Mouse (Mus musculus) midbrain, postnatal 0 days (tissue): Measurements from ENCODE around the gene Trabd2b. TPM values are rescaled to one million over a fixed set of nuclear protein-coding genes. Genes with fewer than 3 reads are reported as not detected.
A peak's percentile ranks its signal among the peaks of the same experiment; 100 is the strongest.

Experiments used
- ATAC-seq: fragments of 200-750 bp; cut with Nextera tagmentation; 2 replicates; pipeline ENCODE4 v1.8.0; 2017; ENCODE audit warnings: moderate number of reproducible peaks, mild to moderate bottlenecking, moderate TSS enrichment, moderate library complexity; ENCODE audit not compliant: low FRiP score
- DNase-seq: peaks from one replicate; pipeline ENCODE4 v3.0.0-alpha.2; 2015; ENCODE audit warnings: low spot score
- H3K27ac ChIP-seq: fragments of 300-500 bp; sonication (generic); 2 replicates; pipeline ENCODE4 v1.5.1; 2014; ENCODE audit warnings: low read depth, mild to moderate bottlenecking, low read length, mixed read lengths
- H3K27me3 ChIP-seq: fragments of 300-500 bp; sonication (generic); 2 replicates; pipeline ENCODE4 v1.6.1; 2014; ENCODE audit warnings: low read length, control low read depth, mixed read lengths; ENCODE audit not compliant: insufficient read depth
- H3K36me3 ChIP-seq: fragments of 300-500 bp; sonication (generic); 2 replicates; pipeline ENCODE4 v1.6.1; 2014; ENCODE audit warnings: low read length, control low read depth, mixed read lengths; ENCODE audit not compliant: insufficient read depth
- H3K4me1 ChIP-seq: fragments of 300-500 bp; sonication (generic); 2 replicates; pipeline ENCODE4 v1.6.1; 2014; ENCODE audit warnings: mild to moderate bottlenecking, control low read depth, antibody characterized with exemption, low read length, mixed read lengths; ENCODE audit not compliant: insufficient read depth
- H3K4me2 ChIP-seq: fragments of 300-500 bp; sonication (generic); 2 replicates; pipeline ENCODE4 v1.6.1; 2014; ENCODE audit warnings: low read depth, mild to moderate bottlenecking, low read length, mixed read lengths; ENCODE audit not compliant: poor library complexity, severe bottlenecking
- H3K4me3 ChIP-seq: fragments of 300-500 bp; sonication (generic); 2 replicates; pipeline ENCODE4 v1.5.1; 2014; ENCODE audit warnings: low read depth, mild to moderate bottlenecking, low read length, moderate library complexity
- H3K9ac ChIP-seq: fragments of 300-500 bp; sonication (generic); replicated peaks from 2 replicates; pipeline ENCODE4 v1.6.1; 2014; ENCODE audit warnings: mild to moderate bottlenecking, low read length, moderate library complexity, mixed read lengths; ENCODE audit not compliant: poor library complexity, severe bottlenecking
- H3K9me3 ChIP-seq: fragments of 300-500 bp; sonication (generic); 2 replicates; pipeline ENCODE4 v1.6.1; 2016; ENCODE audit warnings: low read length, control low read depth
- CTCF ChIP-seq: IDR thresholded peaks from 2 replicates; pipeline ENCODE4 v1.5.1; 2016; ENCODE audit warnings: antibody characterized with exemption, mild to moderate bottlenecking
- WGBS: fragments of 180-500 bp; shearing (Covaris S2); extraction: QIAGEN DNeasy Blood & Tissue Kit; methylation state at CpG from one replicate; pipeline ENCODE4 v1.1.7; 2014; 5-methylcytosine and 5-hydroxymethylcytosine counted together
- polyA plus RNA-seq: library from polyadenylated mRNA; unstranded; fragments of >200 nt; fragmentation: Nextera tagmentation; extraction: Ambion mirVana; gene quantifications from 2 replicates; pipeline ENCODE4 v1.2.1, GENCODE M21; 2015
- total RNA-seq: library from RNA; depleted of rRNA; stranded (reverse); fragments of >200 nt; gene quantifications from 2 replicates; pipeline ENCODE4 v1.2.3, GENCODE M21; 2014

The Trabd2b gene
- total and polyA plus RNA-seq, 2 experiments from 2014 or later = 0.48 to 1.8 TPM

DNA sequence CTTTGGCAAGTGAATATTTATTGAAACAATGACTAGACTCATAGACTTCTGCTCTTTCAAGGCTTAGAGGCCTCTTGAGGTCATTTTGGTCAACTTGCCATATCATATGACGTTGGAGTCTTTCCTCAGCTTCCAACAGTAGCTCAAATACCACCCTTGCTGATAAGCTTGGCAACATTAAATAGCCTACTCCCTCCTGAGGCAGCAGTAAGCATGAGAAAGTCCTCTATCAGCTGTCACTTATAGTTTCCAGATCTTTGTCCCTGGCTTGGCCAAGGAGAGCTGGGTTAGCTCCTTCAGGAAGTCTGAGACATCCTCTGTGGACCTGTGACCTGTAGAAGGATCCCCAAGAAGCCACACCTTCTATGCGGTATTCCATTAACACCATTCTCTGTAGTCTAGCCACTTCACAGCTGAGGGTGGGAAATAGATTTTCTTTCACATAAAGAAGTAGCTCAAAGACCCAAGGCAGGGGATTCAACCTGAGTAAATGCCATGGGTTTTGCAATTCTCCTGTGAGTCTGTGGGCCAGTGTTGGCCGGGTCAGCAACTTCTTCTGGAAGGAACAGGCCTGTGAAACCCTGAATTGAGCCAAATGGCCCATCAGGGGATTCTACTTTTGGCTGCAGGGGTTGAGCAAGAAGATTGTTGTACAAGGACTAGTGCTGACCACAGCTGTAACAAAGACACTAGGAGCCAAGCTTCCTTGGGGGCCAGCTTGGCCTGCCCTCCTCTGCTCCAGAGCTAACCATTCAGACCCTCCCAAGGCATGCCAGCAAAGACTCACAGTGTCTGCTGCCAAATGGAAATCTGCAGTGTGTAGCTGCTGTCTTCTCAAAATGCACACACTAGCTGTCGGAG lies 127.6 kb downstream of the Trabd2b start:
- no peaks in the 10 kb centered on the region for H3K27me3 ChIP-seq
- no peaks in the 10 kb centered on the region for H3K4me1 ChIP-seq
- TF ChIP-seq CTCF = no peak
- no peak overlapping the region for H3K9ac ChIP-seq
- H3K9me3 ChIP-seq = no peaks in the 10 kb centered on the region
- 88% methylated on average over 4 of the region's 4 CpGs for WGBS
- H3K4me2 ChIP-seq = no peak overlapping the region
- ATAC-seq (no peak), DNase-seq (peak; percentile 27)
- H3K27ac ChIP-seq = no peak overlapping the region
- no peaks in the 10 kb centered on the region for H3K36me3 ChIP-seq
- H3K4me3 ChIP-seq = no peak overlapping the region

DNA sequence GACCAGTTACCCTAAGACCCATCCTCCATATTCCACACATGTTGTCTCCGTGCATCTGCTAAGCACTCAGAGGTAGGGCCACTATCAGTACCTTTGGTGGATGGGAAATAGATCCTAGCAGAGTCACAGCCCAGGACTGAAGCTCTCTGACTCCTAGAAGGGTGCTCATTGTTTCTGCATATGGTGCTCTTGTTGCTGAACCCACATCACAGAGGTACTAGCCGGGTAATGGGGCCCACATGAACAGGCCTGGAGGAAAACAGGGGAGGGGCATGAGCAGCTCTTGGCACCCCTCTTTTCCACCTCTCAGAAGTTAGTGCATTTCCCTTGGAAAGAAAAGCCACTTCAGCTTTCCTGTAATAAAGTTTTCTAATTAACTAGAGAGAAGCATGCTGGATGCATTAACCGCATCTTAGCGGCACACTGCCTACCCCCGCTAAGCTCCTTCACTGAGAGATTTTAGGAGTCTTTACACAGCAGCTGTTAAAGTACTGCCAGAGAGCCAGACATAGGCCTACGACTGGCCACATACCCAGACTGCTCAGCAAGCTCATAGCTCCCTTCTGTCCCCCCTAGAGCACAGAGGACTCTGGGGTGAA lies 131.0 kb downstream of the Trabd2b start:
- ATAC-seq (no peak), DNase-seq (no peak)
- Histone ChIP-seq H3K27ac (no peak overlapping the region), H3K4me1 (no peaks in the 10 kb centered on the region), H3K9ac (no peak overlapping the region), H3K36me3 (no peaks in the 10 kb centered on the region), H3K9me3 (no peaks in the 10 kb centered on the region), H3K4me2 (no peak overlapping the region), H3K4me3 (no peak overlapping the region), H3K27me3 (no peaks in the 10 kb centered on the region)
- TF ChIP-seq CTCF = no peak
- 83% methylated on average over 6 of the region's 6 CpGs for WGBS

DNA sequence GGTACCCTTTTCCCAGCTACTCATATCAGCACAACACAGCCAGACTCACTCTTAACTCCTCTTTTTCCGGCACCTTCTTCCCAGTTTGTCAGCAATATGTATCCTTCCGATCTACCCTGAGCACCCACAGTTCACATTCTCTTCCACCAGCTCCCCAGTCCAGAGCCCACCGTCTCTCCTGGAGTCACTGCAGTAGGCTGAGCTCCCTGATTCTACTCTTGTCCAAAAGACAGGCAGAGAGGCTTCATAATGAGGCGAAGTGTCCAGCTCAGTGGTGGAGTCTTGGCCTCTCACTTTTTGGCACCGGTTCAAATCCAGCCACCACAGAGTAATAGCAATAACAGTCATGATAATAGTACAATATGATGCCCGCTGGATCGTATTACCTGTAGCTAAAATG lies 133.5 kb downstream of the Trabd2b start:
- ATAC-seq = no peak
- WGBS = 94% methylated on average over 7 of the region's 7 CpGs
- H3K9me3 ChIP-seq = no peaks in the 10 kb centered on the region

DNA sequence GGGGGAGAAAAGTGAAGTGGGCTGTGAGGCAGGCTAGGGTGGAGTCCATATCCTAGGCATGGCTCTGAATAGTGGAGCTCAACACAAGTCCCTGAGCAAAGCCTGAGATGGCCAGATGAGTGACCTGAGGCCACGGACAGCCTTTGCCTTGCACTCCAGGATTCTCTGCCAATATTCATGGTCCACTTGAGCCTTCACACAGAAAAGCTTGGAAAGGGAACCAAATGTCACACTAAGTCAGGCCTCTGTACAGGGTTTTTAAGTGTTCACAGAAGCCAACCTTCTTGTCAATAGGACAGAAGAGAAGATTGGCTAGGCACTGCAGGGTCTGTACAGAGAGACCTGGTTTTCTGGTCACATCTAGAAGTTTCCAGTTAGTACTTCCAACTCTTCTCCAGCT lies 134.7 kb downstream of the Trabd2b start:
- H3K36me3 ChIP-seq = no peaks in the 10 kb centered on the region
- no peak for ATAC-seq
- 83% methylated on average over 1 of the region's 1 CpGs for WGBS

More for the DNA sequence above, 133.5 kb downstream of the Trabd2b start:
- Histone ChIP-seq H3K36me3 (no peaks in the 10 kb centered on the region), H3K4me2 (no peak overlapping the region), H3K9ac (no peak overlapping the region), H3K27me3 (no peaks in the 10 kb centered on the region), H3K27ac (no peak overlapping the region), H3K4me3 (no peak overlapping the region), H3K4me1 (no peaks in the 10 kb centered on the region)
- DNase-seq = no peak
- no peak for TF ChIP-seq CTCF

DNA sequence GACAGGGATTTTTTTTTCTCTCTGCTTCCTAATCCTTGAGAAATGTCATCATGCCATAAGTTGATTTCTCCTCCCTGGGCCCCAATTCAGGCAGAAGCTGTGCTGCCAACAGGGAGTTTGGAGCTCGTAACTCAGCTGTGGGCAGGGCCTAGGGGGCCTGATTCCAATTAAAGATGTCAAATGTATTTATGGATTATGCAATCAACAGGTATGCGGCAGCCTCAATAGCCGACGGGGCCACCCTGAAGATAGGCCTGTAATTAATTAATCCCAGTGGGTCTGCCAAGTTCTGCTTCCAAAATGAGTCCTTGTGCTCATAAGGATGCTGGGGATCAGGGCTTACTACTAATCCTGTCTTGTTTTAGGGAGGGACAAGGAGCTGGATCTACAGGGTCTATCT lies 135.6 kb downstream of the Trabd2b start:
- Histone ChIP-seq H3K9ac (no peak overlapping the region), H3K9me3 (no peaks in the 10 kb centered on the region), H3K4me1 (no peaks in the 10 kb centered on the region), H3K4me3 (no peak overlapping the region), H3K27me3 (no peaks in the 10 kb centered on the region), H3K36me3 (no peaks in the 10 kb centered on the region), H3K27ac (no peak overlapping the region), H3K4me2 (no peak overlapping the region)
- no peak for DNase-seq
- no peak for TF ChIP-seq CTCF
- WGBS = 54% methylated on average over 4 of the region's 4 CpGs
- no peak for ATAC-seq

More for the DNA sequence above, 134.7 kb downstream of the Trabd2b start:
- no peak for DNase-seq
- no peak for TF ChIP-seq CTCF
- Histone ChIP-seq H3K27me3 (no peaks in the 10 kb centered on the region), H3K4me3 (no peak overlapping the region), H3K4me2 (no peak overlapping the region), H3K27ac (no peak overlapping the region), H3K9ac (no peak overlapping the region), H3K9me3 (no peaks in the 10 kb centered on the region), H3K4me1 (no peaks in the 10 kb centered on the region)

DNA sequence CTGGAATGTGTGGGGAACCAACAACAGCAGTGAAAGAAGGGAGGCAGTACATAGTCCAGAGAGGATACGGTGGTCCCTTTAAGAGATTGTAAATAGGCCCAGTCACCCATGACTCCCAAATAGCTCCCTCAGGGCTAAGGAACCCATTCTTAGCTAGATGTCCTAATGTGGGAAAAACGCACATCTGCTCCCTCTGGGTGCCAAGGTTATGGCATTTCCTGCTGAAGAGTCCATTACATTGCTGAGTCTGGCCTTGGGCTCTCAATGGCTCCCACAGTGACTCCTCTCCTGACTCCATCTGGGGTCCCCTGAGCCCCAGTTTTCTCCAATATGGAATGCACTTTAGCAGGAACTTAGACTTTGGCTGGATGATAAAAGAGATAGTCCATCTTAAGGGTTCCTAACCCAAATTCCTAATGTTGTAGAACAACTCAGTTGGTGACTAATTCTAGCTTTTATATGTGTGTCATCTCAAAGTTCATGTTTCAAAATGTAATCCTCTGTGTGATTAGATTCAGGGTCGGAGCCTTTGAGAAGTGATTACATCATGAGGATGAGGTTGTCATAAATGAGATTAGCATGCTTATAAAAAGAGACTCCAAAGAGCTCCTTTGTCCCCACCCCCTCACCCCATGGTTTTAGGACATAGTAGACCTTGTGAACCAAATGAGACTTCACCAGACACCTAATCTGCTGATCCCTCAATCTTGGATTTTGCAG lies 139.1 kb downstream of the Trabd2b start:
- Histone ChIP-seq H3K27ac (no peak overlapping the region), H3K9me3 (no peaks in the 10 kb centered on the region), H3K4me2 (no peak overlapping the region), H3K4me3 (no peak overlapping the region), H3K9ac (no peak overlapping the region), H3K36me3 (no peaks in the 10 kb centered on the region), H3K27me3 (no peaks in the 10 kb centered on the region), H3K4me1 (no peaks in the 10 kb centered on the region)
- ATAC-seq (no peak), DNase-seq (no peak)
- WGBS = 66% methylated on average over 3 of the region's 3 CpGs
- TF ChIP-seq CTCF = no peak
